Mouse (Mus musculus): ENCODE measurements at regions not wholly inside any gene's neighbourhood (a gene's known extent, or its start where the extent isn't known, plus 50 kb on each side); places are given as distances from the start of the nearest gene placed in this dataset.

- DNase-seq (ENCODE audit: low read depth, low spot score), result no peak
- ChIA-PET CTCF (interaction anchor here (0.9 to 2.0 kb wide), 3 partner anchors 13 to 36 kb away, joined by 3 to 5 read pairs (median 5); no protein-coding TSS in a partner anchor), POLR2A (no interaction called here)
- no peak for ATAC-seq
- in situ Hi-C loops (cut with MboI; ENCODE audit: low pct_unique_long_range_greater_than_20kb), result no loop called here
- TF ChIP-seq CTCF (IDR thresholded peaks at IDR 0.05), result no peak
- no peaks in the 10 kb centered on the region for H3K27me3 ChIP-seq
Measured at GRCm38 (mm10) chr3:158707411-158707810, 145.4 kb upstream of the Lrrc7 start.

DNA sequence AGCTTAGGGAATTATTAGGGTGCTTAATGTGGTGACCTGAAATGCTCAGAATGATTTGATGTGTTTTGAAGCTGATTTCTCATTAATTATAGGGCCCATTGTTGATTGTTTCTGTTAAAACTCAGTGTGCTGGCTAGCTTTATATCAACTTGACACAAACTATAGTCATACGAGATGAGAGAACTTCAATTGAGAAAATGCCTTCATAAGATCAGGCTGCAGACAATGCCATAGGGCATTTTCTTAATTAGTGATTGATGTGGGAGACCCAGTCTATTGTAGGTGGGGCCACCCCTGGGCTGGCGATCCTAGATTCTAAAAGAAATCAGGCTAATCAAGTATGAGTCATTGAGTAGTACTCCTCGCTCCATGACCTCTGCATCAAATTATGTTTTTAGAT is 132.9 kb upstream of the Lrrc7 start:
- ChIA-PET CTCF (interaction anchor here (1.2 to 1.5 kb wide), 2 partner anchors 10 to 22 kb away, joined by 3 to 6 read pairs; no protein-coding TSS in a partner anchor), POLR2A (no interaction called here)
- no peak for DNase-seq (ENCODE audit: low read depth, low spot score)
- in situ Hi-C loops (cut with MboI; ENCODE audit: low pct_unique_long_range_greater_than_20kb), result no loop called here
- TF ChIP-seq CTCF (IDR thresholded peaks at IDR 0.05), result no peak
- no peak for ATAC-seq
- H3K27me3 ChIP-seq, result no peaks in the 10 kb centered on the region

DNA sequence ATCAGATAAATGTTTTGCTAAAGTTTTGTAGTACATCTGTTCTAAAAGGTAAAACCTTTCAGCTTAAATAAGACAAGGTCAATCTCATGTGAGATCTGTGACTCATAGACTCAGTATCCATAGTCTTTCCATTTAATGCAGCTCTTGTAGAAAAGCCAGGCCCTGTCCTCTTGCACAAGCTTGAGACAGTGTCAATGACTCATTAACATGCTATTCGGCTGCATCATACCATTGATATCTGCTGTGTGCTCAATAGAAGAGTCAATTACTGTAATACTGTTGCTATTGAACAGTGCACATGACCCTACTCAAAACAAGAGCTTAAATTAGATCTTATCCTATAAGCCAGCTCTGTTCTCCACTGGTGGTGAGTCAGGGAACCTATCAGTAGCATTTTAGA is 128.7 kb upstream of the Lrrc7 start:
- in situ Hi-C loops (cut with MboI; ENCODE audit: low pct_unique_long_range_greater_than_20kb), result no loop called here
- DNase-seq (ENCODE audit: low read depth, low spot score), result no peak
- peak; percentile 65 for ATAC-seq
- TF ChIP-seq CTCF (IDR thresholded peaks at IDR 0.05), result no peak
- no peaks in the 10 kb centered on the region for H3K27me3 ChIP-seq
- ChIA-PET POLR2A (no interaction called here), CTCF (interaction anchor here (1.2 kb wide), 1 partner anchor 1090 kb away, joined by 3 read pairs; no protein-coding TSS in a partner anchor)

GRCm38 (mm10) chr3:158645676-158646075 is 83.7 kb upstream of the Lrrc7 start:
- ATAC-seq (peak; percentile 94), DNase-seq (ENCODE audit: low read depth, low spot score) (peak; percentile 68)
- no peaks in the 10 kb centered on the region for H3K27me3 ChIP-seq
- in situ Hi-C loops (cut with MboI; ENCODE audit: low pct_unique_long_range_greater_than_20kb), result no loop called here
- CTCF ChIA-PET, result interaction anchor here (0.9 to 1.5 kb wide), 2 partner anchors 40 to 148 kb away, joined by 3 read pairs; no protein-coding TSS in a partner anchor
- POLR2A ChIA-PET, result interaction anchor here (0.7 kb wide), 1 partner anchor 165 kb away, joined by 3 read pairs; no protein-coding TSS in a partner anchor
- TF ChIP-seq CTCF (IDR thresholded peaks at IDR 0.05), result no peak

Data from Patski (cell line).